Comparison of ENCODE assay signal across 26 mouse cellular contexts in the genomic region with DNA sequence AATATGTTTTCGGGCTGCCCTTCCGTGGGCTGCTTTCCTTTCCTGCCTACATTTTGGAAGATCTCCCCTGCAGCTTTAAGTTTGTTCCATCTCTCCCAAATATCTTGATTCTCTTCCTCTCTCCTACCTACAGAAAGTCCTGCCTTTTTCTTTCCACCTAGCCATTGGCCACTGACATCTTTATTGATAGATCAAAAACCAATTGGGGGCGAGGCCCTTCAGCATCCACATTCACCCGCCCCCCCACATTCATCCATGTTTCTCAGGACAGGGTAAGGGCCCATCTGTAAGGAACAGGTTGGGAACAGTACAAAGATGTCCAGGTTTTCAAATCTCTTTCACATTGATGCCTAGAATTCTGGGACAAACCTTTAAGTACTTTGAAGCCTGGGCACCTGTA. TPM values are rescaled to one million over a fixed set of nuclear protein-coding genes. Genes with fewer than 3 reads are reported as not detected.
"Had no signal": no experiment of that assay in that cellular context is flagged by ENCODE, and none has a peak within 500 bp of the region (broad histone marks: within the 10 kb centered on the region; RNA-seq: fewer than 3 reads in every experiment).

No protein-coding gene starts in this region.

- H3K4me3 ChIP-seq: heart, adult 2 months; heart, embryonic 13.5 days; heart, embryonic 15.5 days; hindbrain, embryonic 10.5 days; hindbrain, embryonic 12.5 days; intestine, embryonic 15.5 days; kidney, embryonic 15.5 days; limb, embryonic 13.5 days; limb, embryonic 15.5 days; liver, embryonic 12.5 days had no signal

- H3K4me1 ChIP-seq: intestine, embryonic 15.5 days; liver, embryonic 12.5 days had no signal

- DNase-seq: gastrocnemius, postnatal 14 days; gastrocnemius, postnatal 36 days; heart, adult 2 months; heart, postnatal 4 days; kidney, adult 2 months; kidney, adult 9 months; kidney, postnatal 14 days; kidney, postnatal 36 days; layer of hippocampus, adult 9-11 months; layer of hippocampus, postnatal 36 days; left cerebral cortex, postnatal 4 days had no signal

RNA-seq across cellular contexts. Expression of a gene that starts 17.3 kb away (rescaled TPM):
- polyA plus RNA-seq: heart, embryonic 11.5 days; hindbrain, embryonic 10.5 days; inflammation-experienced regulatory T-cells, adult 6 months had no signal

RNA-seq across cellular contexts. Expression of a gene that starts 48.9 kb away (rescaled TPM):
- polyA plus RNA-seq: heart, embryonic 11.5 days; heart, embryonic 13.5 days; heart, postnatal 0 days; hindbrain, embryonic 10.5 days; hindbrain, embryonic 12.5 days; hindbrain, embryonic 14.5 days; hindbrain, embryonic 16.5 days; inflammation-experienced regulatory T-cells, adult 6 months; limb, embryonic 11.5 days; limb, embryonic 13.5 days had no signal
